Mouse (Mus musculus): Measurements from ENCODE around the gene Phlda2. TPM values are rescaled to one million over a fixed set of nuclear protein-coding genes. Genes with fewer than 3 reads are reported as not detected.

Phlda2 gene
- total RNA-seq, 1 experiment from 2014 or later: not detected

DNA sequence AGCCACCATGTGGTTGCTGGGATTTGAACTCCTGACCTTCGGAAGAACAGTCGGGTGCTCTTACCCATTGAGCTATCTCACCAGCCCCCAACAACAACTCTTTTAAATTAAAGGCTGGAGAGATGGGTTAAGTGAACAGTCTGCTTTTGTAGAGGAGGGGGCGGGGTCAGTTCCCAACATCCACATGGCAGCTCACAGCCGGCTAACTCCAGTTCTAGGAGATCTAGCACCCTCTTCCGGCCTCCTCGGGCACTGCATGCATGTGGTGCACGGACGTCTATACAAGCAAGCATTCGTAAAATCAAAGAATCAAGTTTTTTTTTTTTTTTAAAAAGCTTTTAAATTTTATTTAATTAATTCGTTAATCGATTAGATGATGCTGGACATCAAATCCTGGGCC is 2.9 kb upstream of the Phlda2 start:
- ATAC-seq (ENCODE audit: extremely low read depth, insufficient number of reproducible peaks, low FRiP score, poor library complexity, severe bottlenecking): no peak

DNA sequence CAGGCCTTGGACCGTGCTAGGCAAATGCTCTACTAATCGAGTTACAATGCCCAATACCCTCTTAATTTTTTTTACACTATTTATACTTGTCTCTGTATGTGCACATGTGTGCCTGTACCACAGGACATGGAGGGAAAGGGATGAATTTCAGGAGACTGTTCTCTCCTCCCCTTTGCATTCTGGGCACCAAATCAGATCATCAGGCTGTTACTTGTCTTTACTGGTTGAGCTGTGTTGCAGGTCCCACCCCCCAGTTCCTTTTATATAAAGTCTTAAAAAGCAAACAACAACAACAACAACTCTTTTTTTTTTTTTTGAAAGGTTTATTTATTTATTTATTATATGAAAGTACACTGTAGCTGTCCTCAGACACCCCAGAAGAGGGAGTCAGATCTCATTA is 2.5 kb upstream of the Phlda2 start:
- no peak for ATAC-seq (ENCODE audit: extremely low read depth, insufficient number of reproducible peaks, low FRiP score, poor library complexity, severe bottlenecking)

DNA sequence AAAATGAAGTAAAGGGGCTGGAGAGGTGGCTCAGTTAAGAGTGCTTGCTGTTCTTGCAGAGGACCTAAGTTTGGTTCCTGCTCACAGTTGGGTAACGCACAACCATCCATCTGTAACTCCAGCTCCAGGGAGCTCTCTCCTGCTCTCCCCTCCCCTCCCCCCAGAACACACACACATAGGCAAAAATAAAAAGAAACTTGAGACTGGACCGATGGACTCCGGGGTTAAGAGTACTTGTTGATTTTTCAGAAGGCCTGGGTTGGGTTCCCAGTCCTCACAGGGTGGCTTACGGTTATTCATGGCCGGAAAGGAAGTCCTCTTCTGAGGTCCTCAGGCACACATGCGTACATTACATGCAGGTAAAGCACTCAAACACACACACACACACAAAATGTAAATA is 976 bp upstream of the Phlda2 start:
- no peak for ATAC-seq (ENCODE audit: extremely low read depth, insufficient number of reproducible peaks, low FRiP score, poor library complexity, severe bottlenecking)

DNA sequence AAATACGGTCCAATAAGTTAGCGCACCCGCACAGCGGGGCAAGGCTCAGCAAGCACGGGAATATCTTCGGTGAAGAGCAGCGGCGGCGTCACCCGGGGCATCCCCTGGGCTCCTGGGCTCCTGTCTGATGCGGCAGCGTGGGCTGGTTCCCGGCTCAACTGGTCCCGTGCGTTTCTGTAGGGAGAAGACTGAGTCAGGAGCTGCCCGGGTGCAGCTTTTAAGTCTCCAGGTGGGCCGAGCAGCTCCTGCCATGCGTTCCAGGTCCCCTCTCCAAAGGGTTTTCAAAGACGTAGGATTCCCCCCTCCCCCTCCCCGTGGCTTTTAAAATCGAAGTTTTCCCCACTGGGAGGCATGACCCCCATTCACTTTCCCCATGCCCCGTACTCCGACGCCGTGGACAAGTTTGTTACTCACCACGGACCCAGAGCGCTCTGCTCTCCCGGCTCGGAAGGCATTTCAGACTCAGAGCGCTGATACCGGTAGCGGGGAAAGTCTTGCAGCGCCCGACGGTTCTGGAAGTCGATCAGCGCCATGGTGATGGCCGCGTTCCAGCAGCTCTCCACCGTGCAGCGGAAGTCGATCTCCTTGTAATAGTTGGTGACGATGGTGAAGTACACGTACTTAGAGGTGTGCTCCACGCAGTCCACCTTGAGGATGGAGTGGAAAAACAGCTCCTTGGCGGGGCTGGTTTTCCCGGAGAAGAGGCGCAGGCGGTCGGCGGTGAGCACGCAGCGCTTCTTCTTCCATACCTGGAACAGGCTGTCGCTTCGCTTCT is 1.1 kb downstream of the Phlda2 start:
- no peak for ATAC-seq (ENCODE audit: extremely low read depth, insufficient number of reproducible peaks, low FRiP score, poor library complexity, severe bottlenecking)

DNA sequence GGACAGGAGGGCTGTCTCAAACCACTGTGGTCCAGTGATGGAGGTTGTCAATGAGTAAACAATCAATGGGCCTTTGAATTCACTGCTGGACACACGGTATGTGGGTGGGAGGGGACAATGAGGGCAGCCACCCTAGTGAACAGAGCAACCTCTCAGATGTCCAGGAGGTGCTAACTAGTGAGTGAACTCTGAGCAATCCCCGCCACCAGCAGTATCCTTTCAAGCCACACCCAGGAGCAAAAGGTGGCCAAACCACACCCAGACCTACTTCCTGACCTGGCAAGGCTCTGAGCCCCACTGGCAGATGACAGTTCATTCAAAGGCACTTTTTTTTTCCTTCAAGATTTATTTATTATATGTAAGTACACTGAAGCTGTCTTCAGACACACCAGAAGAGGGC is 2.0 kb downstream of the Phlda2 start:
- no peak for ATAC-seq (ENCODE audit: extremely low read depth, insufficient number of reproducible peaks, low FRiP score, poor library complexity, severe bottlenecking)

DNA sequence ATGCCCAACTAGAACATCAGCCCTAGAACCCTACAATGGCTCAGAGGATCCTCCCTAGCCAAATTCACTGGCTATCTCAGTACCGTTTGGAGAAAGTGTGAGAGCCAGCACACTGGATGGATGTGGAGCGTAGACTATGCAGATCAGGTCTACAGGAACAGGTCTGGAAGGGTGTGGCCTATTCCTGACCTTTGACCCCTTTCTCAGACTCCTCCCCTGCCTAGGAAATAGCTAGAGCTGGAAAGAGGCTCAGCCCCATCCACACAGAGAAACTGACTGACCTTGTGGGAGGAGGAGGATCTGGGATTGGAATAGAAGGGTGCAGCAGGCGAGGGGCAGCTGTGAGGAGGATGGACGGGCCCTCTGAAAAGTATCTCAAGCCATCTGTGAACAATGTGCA is 4.4 kb downstream of the Phlda2 start:
- no peak for ATAC-seq (ENCODE audit: extremely low read depth, insufficient number of reproducible peaks, low FRiP score, poor library complexity, severe bottlenecking)

DNA sequence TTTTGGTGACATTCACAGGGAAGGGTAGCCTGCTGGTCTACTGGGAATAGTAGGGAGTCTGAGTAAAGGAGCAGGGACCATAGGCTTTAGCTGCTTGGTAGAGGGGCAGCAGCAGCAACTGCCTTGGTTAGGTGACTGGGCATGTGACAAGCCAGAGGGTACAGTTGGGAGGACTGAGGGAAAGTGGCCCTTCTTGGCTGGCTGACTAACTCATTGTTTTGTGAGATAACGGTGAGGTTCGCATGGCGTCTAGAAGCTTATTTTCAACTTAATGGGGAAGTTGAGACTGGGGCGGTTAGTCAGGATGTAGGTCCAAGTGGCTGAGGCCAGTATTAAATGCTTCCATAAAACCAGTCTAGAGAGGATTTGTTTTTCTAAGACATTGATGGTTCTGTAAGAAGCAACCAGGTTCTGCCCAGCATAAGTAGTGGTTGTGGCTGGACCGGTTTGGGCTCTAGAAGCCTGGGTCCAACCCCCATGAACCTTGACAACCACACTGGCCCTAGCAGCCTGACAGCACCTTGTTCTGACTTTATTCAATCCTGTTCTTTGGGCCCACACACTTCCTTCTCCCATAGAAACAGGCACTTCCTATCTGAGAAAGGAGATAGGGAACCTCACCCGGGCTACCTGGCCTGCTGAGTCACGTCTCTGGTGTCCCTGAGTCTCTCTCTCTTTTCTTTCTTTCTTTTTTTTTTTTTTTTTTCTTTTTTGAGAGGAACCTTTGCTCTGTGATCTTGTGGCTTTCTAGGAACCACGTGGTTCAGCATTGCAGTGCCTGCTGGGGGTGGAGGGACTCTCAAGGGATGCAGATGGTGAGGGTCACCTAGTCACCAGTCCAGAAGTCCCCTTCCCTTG is 7.6 kb downstream of the Phlda2 start:
- no peak for ATAC-seq (ENCODE audit: extremely low read depth, insufficient number of reproducible peaks, low FRiP score, poor library complexity, severe bottlenecking)

DNA sequence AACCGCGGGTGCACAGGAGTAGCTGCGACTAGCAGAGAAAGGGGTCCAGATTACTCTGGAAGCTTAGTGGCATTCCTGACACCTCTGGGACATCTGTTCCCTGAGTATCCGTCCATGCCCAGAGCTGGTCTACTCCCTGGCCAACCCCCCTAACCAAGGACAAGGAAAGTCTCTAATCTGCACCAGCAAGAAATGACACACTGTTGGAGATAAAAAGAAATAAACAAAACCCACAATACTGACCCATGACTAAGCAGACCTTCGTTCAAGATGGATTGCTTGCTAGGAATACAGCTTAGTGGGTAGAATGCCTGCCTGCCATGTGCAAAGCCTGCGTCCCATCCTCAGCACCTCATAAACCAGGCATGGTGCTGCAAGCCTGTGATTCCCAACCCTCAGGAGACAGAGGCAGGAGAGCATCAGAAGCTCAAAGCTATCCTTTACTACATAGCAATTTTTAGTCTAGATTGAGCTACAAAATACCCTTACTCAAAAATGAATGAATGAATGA is 9.3 kb downstream of the Phlda2 start:
- ATAC-seq (ENCODE audit: extremely low read depth, insufficient number of reproducible peaks, low FRiP score, poor library complexity, severe bottlenecking): no peak

DNA sequence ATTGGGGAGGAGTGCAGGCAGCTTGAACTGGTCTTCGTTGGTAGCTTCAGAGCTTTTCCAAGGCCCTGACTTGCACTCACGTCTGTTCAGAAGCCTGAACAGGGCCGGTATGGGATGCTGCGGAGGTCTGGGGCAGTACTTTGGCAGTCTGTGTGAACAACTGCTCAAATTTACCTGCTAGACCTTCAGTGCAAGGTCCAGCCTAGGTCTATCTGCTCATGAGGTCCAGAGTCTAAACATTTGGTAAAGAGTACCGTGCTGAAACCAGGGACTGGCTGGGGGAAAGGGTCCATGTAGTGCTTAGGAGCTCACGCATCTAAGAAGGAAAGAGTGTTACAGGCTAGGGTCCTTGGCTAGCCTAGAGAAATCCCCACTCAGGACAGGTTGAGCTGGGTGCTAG is 13.2 kb downstream of the Phlda2 start:
- no peak for ATAC-seq (ENCODE audit: extremely low read depth, insufficient number of reproducible peaks, low FRiP score, poor library complexity, severe bottlenecking)

DNA sequence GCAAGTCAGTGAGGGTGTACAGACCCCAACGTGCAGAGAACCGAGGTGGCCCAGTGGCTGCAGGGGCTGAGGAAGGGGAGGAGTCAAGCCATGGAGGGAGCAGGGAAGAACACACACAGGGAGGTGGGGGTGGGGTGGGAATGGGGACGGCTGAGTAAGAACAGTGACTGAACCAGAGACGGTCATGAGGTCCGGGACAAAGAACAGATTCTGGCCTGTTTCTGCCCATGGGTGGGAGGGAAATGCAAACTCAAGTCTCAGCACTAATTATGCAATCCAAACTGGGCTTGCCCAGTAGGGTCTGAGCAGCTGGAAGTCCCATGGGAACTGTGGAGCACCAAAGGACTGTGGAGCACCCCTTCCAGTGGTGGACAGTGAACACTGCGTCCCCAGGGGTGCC is 20.4 kb downstream of the Phlda2 start:
- no peak for ATAC-seq (ENCODE audit: extremely low read depth, insufficient number of reproducible peaks, low FRiP score, poor library complexity, severe bottlenecking)

DNA sequence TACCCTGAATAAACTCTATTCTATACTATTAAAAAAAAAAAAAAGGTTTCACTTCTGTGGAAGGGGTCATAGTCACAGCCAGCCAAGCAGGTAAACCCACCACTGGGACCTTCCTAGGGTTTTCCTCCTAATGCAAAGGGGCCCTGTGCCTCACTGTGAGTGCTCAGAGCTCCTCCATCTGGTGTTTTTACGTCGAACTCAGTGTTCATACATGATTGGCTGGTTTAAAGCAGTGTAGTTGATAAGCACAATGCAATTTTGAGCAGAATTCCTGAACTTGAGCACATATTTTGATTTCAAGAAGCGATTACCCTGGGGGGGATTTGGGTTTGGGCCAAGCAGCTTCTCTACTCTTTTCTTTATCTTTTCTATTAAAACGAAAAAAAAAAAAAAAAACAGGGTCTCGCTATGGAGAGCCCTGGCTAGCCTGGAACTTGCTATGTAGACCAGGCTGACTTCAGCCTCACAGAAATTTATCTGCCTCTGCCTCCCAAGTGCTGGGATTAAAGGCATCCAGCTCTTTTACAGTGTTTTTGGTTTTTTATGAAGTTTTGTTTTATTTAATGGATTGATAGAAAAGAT is 21.1 kb downstream of the Phlda2 start:
- ATAC-seq (ENCODE audit: extremely low read depth, insufficient number of reproducible peaks, low FRiP score, poor library complexity, severe bottlenecking): no peak

DNA sequence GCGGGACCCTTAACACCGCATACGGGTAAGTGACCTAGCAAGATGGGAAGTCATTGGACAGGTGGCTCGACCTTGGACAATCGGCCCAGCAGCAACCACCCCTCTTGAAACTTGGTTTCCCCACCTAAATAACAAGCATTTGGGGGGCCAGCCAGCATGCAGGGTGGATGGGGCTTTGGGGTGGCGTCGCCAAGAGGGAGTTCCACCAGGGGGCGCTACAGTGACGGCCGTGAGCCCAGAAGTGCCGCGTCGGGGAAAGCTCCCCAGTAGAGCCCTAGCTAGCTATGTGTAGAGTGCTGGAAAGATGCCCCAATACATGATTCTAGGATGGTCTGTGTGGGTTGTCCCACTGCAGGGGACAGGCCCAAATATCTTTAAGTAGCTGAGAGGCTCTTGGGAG is 22.5 kb downstream of the Phlda2 start:
- ATAC-seq (ENCODE audit: extremely low read depth, insufficient number of reproducible peaks, low FRiP score, poor library complexity, severe bottlenecking): no peak; the same call in 1 of the 2 replicates

DNA sequence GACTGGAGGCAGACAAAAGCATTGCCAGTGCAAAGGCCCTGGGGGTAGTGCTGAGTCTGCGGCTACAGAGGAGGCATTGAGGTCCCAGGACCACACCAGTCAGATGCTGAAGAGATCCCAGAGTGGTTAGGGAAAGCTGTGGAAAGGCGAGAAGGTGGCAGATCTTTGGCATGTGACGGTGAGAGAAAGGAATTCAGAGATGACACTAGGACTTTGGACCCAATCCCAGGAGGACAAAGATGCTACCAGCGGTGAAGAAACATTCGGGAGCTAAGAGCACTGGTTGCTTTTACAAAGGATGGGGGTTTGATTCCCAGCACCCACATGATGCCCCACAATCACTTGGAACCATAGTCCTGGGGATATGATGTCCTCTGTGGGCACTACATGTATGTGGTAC is 25.1 kb downstream of the Phlda2 start:
- no peak for ATAC-seq (ENCODE audit: extremely low read depth, insufficient number of reproducible peaks, low FRiP score, poor library complexity, severe bottlenecking)

DNA sequence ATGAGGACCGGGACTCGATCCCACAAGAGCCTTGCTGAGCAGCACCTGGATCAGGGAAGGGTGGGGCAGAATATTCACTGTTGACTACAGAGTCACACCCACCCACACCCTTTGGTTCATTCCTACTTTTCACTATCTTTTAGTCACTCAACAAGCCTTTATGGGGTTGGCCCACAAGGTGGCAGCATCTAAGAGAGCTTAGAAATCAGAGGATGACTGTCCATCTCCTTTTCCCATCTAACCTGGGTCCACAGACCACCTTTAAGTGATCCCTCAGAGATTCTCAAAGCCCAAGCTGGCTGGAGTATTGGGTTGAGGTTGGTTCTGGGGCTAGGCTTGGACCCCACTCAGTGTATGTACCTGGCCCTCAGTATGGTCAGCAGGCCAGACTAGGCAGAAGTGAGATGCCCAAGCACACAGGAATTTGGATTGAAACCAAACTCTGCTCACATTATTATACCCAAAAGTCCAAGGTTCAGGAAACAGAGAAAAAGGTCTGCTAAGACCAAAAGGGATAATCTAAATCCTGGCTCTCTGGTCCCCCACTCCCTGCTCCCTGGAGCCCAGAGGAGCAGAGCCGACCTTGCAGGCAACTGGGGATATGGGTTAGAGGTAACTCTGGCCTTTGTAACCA is 26.1 kb downstream of the Phlda2 start:
- ATAC-seq (ENCODE audit: extremely low read depth, insufficient number of reproducible peaks, low FRiP score, poor library complexity, severe bottlenecking): no peak

DNA sequence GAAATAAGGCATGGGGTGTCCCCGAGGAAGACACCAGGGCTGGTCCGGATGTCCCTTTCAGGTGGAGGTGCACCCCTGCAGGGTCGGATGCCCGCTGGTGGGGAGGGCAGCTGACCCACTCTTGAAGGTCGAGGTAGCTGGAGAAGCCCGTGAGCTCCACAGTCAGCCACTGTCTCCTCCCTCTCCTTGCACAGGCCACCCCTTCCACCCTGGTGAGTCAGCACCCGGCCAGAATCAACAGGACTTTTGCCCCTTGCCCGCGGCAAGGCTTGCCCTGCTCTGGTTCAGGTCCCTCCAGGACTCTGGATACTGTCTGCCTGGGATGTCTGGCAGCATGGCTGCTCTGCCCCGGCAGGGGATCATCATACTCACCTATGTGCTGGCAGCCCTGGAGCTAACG is 27.1 kb downstream of the Phlda2 start:
- ATAC-seq (ENCODE audit: extremely low read depth, insufficient number of reproducible peaks, low FRiP score, poor library complexity, severe bottlenecking): no peak

DNA sequence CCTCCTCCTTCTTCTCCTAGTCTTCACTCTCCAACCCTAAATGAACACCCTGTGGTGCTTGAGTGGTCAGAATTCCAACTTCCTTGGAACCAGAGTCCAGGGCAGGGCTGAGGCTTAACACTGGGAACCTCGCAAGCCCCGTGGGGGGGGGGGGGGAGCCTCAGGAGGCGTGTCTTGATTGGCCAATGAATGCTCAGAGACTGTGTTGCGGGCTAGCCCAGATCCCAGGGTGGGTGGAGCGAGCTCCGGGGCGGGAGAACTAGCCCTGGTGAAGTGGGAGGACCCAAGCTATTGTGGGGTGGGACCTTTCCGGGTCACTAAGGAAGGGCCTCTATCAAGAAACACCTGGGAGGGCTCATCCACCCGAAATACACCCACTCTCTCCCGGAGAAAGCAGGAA is 28.1 kb downstream of the Phlda2 start:
- no peak for ATAC-seq (ENCODE audit: extremely low read depth, insufficient number of reproducible peaks, low FRiP score, poor library complexity, severe bottlenecking)

DNA sequence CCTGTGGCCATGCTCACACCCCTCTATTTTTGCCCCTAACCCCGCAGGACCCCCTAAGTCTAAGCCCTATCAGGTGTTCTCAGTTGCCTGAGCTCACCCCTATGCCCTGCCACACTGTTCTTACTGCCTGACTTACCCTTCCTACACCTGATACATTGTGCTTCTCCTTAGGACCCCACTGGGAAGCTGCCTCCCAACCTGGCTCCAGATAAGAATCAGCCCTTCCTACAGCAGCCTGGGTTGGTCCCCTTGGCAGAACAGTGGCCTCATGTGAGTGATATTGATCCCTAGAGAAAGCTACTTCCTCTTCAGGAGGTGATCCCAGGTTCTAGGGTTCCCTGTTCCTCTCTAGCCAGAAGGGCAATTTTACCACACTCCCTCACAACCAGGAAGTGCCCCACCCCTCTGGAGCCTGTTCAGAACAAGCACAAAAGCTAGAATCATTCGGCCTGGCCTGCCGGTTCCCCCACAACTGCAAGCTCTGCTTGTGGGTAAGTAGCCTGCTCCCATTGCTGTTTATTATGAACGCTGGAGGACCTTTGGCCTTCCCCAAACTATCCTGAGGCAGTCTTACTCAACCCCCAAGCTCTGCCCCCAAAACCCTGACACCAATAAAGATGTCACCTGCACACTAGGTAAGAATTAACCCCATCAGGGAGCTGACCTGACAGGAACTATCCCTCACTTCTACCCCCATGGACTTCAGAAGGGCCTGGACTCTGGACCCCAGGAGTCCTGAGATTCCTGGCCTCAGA is 29.4 kb downstream of the Phlda2 start, which contains the start of gene Slc22a18:
TSS of gene Slc22a18 (plus strand) at position 390 of the 755 bp plus-strand sequence.
- no peak for ATAC-seq (ENCODE audit: extremely low read depth, insufficient number of reproducible peaks, low FRiP score, poor library complexity, severe bottlenecking)

DNA sequence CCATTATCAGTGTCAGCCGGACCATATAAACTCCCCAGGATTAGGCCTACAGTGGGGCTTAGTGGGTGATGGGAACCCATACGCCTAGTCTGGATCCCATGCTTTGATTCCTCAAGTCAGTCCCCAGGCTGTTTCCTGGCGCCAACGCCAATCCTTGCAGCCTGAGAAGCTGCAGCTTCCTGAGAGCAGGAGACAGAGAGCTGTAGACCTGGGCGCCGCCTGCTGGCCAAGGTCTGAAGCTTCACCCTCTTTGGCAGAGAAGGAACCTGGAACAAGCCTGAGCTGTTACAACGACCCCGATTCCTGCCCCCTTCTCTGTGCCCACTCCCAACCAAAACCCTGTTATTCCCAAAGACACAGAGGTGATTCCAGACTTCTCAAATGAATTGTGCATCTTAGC is 33.0 kb downstream of the Phlda2 start:
- peak; percentile 21; the same call in 1 of the 2 replicates for ATAC-seq (ENCODE audit: extremely low read depth, insufficient number of reproducible peaks, low FRiP score, poor library complexity, severe bottlenecking)

DNA sequence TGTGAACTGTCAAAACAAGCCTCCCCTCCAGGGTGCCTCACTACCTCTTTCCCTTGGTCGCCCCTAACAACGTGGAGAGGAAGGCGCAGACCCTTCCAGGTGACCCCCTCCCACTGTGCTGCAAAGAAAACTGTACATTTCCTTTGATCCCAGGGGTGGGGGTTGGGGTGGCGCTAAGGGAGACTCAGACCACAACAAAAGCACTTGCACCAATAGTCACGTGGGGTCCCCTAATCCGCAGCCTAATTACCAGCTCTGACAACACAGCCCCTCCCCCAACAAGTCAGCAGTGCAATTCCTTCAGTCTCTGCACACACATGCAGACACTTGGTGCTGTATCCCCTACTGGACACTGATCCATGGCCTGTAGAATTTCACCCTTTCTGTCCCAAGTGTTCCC is 35.2 kb downstream of the Phlda2 start:
- ATAC-seq (ENCODE audit: extremely low read depth, insufficient number of reproducible peaks, low FRiP score, poor library complexity, severe bottlenecking): no peak

Measured in neutrophil, adult 5-6 weeks (primary cell).